ENCODE assay signal across 19 mouse cellular contexts in genomic region chr13:46542782-46543181, GRCm38 (mm10). TPM values are rescaled to one million over a fixed set of nuclear protein-coding genes. Genes with fewer than 3 reads are reported as not detected.
DNase-seq lines count a peak whose midpoint lies in the region; ATAC-seq and TF ChIP-seq lines count a peak whose summit lies in the region.
"Had no signal": no experiment of that assay in that cellular context is flagged by ENCODE, and none has a peak within 500 bp of the region (broad histone marks: within the 10 kb centered on the region; RNA-seq: fewer than 3 reads in every experiment).

No protein-coding gene starts in this region.

- H3K9ac ChIP-seq in hindbrain, embryonic 12.5 days: no peak overlapping the region
- no peak overlapping the region for H3K9ac ChIP-seq in hindbrain, embryonic 11.5 days (ENCODE audit: low read depth, low read length)
- H3K9ac ChIP-seq in hindbrain, postnatal 0 days (replicated peaks; ENCODE audit: low read length): no peak overlapping the region
- H3K9ac ChIP-seq: heart, embryonic 13.5 days; liver, postnatal 0 days had no signal

- peak; percentile 69 for ATAC-seq in hindbrain, embryonic 12.5 days (ENCODE audit: low FRiP score)
- ATAC-seq in hindbrain, embryonic 11.5 days (ENCODE audit: low FRiP score): no peak
- peak; percentile 78 for ATAC-seq in hindbrain, postnatal 0 days
- ATAC-seq: liver, postnatal 0 days had no signal

- no peak overlapping the region for H3K4me3 ChIP-seq in hindbrain, embryonic 12.5 days
- no peak overlapping the region for H3K4me3 ChIP-seq in hindbrain, embryonic 11.5 days (ENCODE audit: low read depth, low read length)
- H3K4me3 ChIP-seq in hindbrain, postnatal 0 days (ENCODE audit: low read length): no peak overlapping the region
- H3K4me3 ChIP-seq: heart, embryonic 13.5 days had no signal

- TF ChIP-seq CTCF in hindbrain, postnatal 0 days (IDR thresholded peaks at IDR 0.05; ENCODE audit: low read depth): no peak

- H3K9me3 ChIP-seq in hindbrain, embryonic 12.5 days (replicated peaks): no peaks in the 10 kb centered on the region
- no peaks in the 10 kb centered on the region for H3K9me3 ChIP-seq in hindbrain, embryonic 11.5 days (ENCODE audit: control insufficient read depth, low read length)
- no peaks in the 10 kb centered on the region for H3K9me3 ChIP-seq in hindbrain, postnatal 0 days (ENCODE audit: low read length)
- H3K9me3 ChIP-seq: heart, embryonic 13.5 days had no signal

- H3K27me3 ChIP-seq in hindbrain, embryonic 12.5 days: no peaks in the 10 kb centered on the region
- H3K27me3 ChIP-seq in hindbrain, embryonic 11.5 days (ENCODE audit: control insufficient read depth, insufficient read depth, low read length): no peaks in the 10 kb centered on the region
- H3K27me3 ChIP-seq in hindbrain, postnatal 0 days (ENCODE audit: insufficient read depth, low read length): no peaks in the 10 kb centered on the region
- H3K27me3 ChIP-seq: heart, embryonic 13.5 days had no signal

- H3K4me2 ChIP-seq in hindbrain, embryonic 12.5 days (replicated peaks): no peak overlapping the region
- H3K4me2 ChIP-seq in hindbrain, embryonic 11.5 days (replicated peaks; ENCODE audit: low read depth, low read length): no peak overlapping the region
- H3K4me2 ChIP-seq in hindbrain, postnatal 0 days (ENCODE audit: low read depth, low read length): no peak overlapping the region
- H3K4me2 ChIP-seq: heart, embryonic 13.5 days had no signal

- no peaks in the 10 kb centered on the region for H3K36me3 ChIP-seq in hindbrain, embryonic 12.5 days
- H3K36me3 ChIP-seq in hindbrain, embryonic 11.5 days (ENCODE audit: control insufficient read depth, insufficient read depth, low read length): no peaks in the 10 kb centered on the region
- no peaks in the 10 kb centered on the region for H3K36me3 ChIP-seq in hindbrain, postnatal 0 days (ENCODE audit: insufficient read depth, low read length)

- H3K4me1 ChIP-seq in hindbrain, embryonic 12.5 days: no peaks in the 10 kb centered on the region
- H3K4me1 ChIP-seq in hindbrain, embryonic 11.5 days (replicated peaks; ENCODE audit: control insufficient read depth, insufficient read depth, low read length): no peaks in the 10 kb centered on the region
- H3K4me1 ChIP-seq in hindbrain, postnatal 0 days (ENCODE audit: insufficient read depth, low read length): peaks cover under 1% of the 10 kb centered on the region; the same call in 1 of the 2 replicates

- DNase-seq in hindbrain, embryonic 11.5 days (ENCODE audit: low spot score): no peak
- peak; percentile 32 for DNase-seq in right cerebral cortex, postnatal 4 days
- no peak for DNase-seq in right cerebral cortex, postnatal 36 days (ENCODE audit: low spot score in 2 of 2)
- DNase-seq in hindbrain, postnatal 0 days (ENCODE audit: low spot score): peak; percentile 64
- no peak for DNase-seq in ovary, postnatal 10 days (ENCODE audit: low spot score)
- DNase-seq in urinary bladder, postnatal 14 days (ENCODE audit: low spot score): no peak
- DNase-seq in testis, postnatal 14 days (ENCODE audit: low spot score): no peak
- DNase-seq: adrenal gland, adult 8-10 months; cerebellum, adult 11 months; cerebellum, postnatal 25 days; heart, postnatal 4 days; kidney, adult 11 months; kidney, postnatal 10 days; liver; liver, postnatal 0 days; right cerebral cortex, postnatal 25 days; thymus, postnatal 25 days had no signal

- H3K27ac ChIP-seq in hindbrain, embryonic 12.5 days: no peak overlapping the region
- no peak overlapping the region for H3K27ac ChIP-seq in hindbrain, embryonic 11.5 days (ENCODE audit: low read depth, low read length)
- peak overlapping the region; percentile 32; the same call in 1 of the 2 replicates for H3K27ac ChIP-seq in hindbrain, postnatal 0 days
- H3K27ac ChIP-seq: heart, embryonic 13.5 days had no signal

- 85% methylated on average over 7 of the region's 7 CpGs for WGBS in hindbrain, embryonic 12.5 days
- WGBS in hindbrain, embryonic 11.5 days: 83% methylated on average over 7 of the region's 7 CpGs
- WGBS in hindbrain, postnatal 0 days: 48% methylated on average over 7 of the region's 7 CpGs

RNA-seq across cellular contexts. Expression of gene Cap2, which starts 41.1 kb away (rescaled TPM):
- 9.4 and 10.2 TPM in 2 replicates for polyA plus RNA-seq in hindbrain, embryonic 12.5 days (2016; fragmentation: Nextera tagmentation; extraction: Ambion mirVana)
- 7.1 TPM in 2 replicates for polyA plus RNA-seq in hindbrain, embryonic 11.5 days (2014; fragmentation: Nextera tagmentation; extraction: Ambion mirVana)
- total RNA-seq in hindbrain, postnatal 0 days (2014; rRNA removed): 16.6 and 19.9 TPM in 2 replicates
- polyA plus RNA-seq in hindbrain, postnatal 0 days (2015; fragmentation: Nextera tagmentation; extraction: Ambion mirVana): 9.3 and 9.4 TPM in 2 replicates

Comparison
In these comparisons a context has a peak if more than half of its experiments do, and no peak if none do; other contexts are left out.
1. DNase-seq: peak in right cerebral cortex, postnatal 4 days (single experiment) and hindbrain, postnatal 0 days (single experiment); none in hindbrain, embryonic 11.5 days (single experiment), right cerebral cortex, postnatal 36 days (0 of 2), ovary, postnatal 10 days (single experiment), urinary bladder, postnatal 14 days (single experiment) and testis, postnatal 14 days (single experiment).